Mouse (Mus musculus) CH12.LX (cell line): Measurements from ENCODE around the gene Sohlh1. TPM values are rescaled to one million over a fixed set of nuclear protein-coding genes. Genes with fewer than 3 reads are reported as not detected.

ENCODE experiments used
- DNase-seq: peaks from one replicate; pipeline ENCODE4 v3.0.0-alpha.2; 2013; ENCODE audit errors: extremely low read depth
- H3K27ac ChIP-seq: 2 replicates; pipeline ENCODE4 v1.5.1; 2012; ENCODE audit warnings: low read depth, mild to moderate bottlenecking, control low read depth, moderate library complexity; ENCODE audit not compliant: insufficient read depth
- H3K27me3 ChIP-seq: replicated peaks from 2 replicates; pipeline ENCODE3; 2012; ENCODE audit warnings: inconsistent platforms
- H3K36me3 ChIP-seq, 2 experiments: replicated peaks in 1 of 2; 2 replicates each; pipeline versions ENCODE3 to v1.6.1; 2012; ENCODE audit warnings: inconsistent platforms in 1 of 2, low read length in 1 of 2, mild to moderate bottlenecking in 1 of 2, mixed read lengths in 1 of 2, moderate library complexity in 1 of 2; ENCODE audit not compliant: control insufficient read depth in 1 of 2, insufficient read depth in 1 of 2
- H3K4me1 ChIP-seq, 2 experiments: 2 replicates each; pipeline ENCODE4 v1.6.1; 2012; ENCODE audit warnings: inconsistent platforms in 1 of 2, moderate library complexity in 1 of 2; ENCODE audit not compliant: insufficient read depth in 2 of 2, control insufficient read depth in 1 of 2
- H3K4me2 ChIP-seq: 2 replicates; pipeline ENCODE4 v1.6.1; 2012; ENCODE audit warnings: low read depth, mild to moderate bottlenecking, control low read depth; ENCODE audit not compliant: poor library complexity, insufficient read depth, severe bottlenecking
- H3K4me3 ChIP-seq, 3 experiments: fragments of 150-350 bp in 1 of 3; sonication (generic) in 1 of 3; replicated peaks in 1 of 3; 2 replicates each; pipeline versions ENCODE3 to v1.5.1; 2011 to 2012; ENCODE audit warnings: low read depth in 2 of 3, low read length in 2 of 3, mild to moderate bottlenecking in 2 of 3, moderate library complexity in 2 of 3, control low read depth in 1 of 3, improper control_type of control experiment in 1 of 3, inconsistent platforms in 1 of 3, mixed read lengths in 1 of 3; ENCODE audit not compliant: poor library complexity in 1 of 3
- H3K79me2 ChIP-seq: replicated peaks from 2 replicates; pipeline ENCODE4 v1.6.1; 2012; ENCODE audit warnings: mild to moderate bottlenecking, moderate library complexity; ENCODE audit not compliant: control insufficient read depth, poor library complexity, insufficient read depth, severe bottlenecking; ENCODE audit errors: extremely low read depth
- H3K9ac ChIP-seq: 2 replicates; pipeline ENCODE4 v1.6.1; 2012; ENCODE audit warnings: low read depth, mild to moderate bottlenecking, control low read depth, moderate library complexity; ENCODE audit not compliant: insufficient read depth
- H3K9me3 ChIP-seq: replicated peaks from 2 replicates; pipeline ENCODE3; 2012; ENCODE audit warnings: low read length, inconsistent platforms, mixed read lengths
- CHD1 ChIP-seq: IDR thresholded peaks from 2 replicates; pipeline ENCODE4 v1.6.1; 2012; ENCODE audit warnings: low read depth, low read length, improper control_type of control experiment, inconsistent platforms
- E2F4 ChIP-seq: IDR thresholded peaks from 2 replicates; pipeline ENCODE4 v1.6.1; 2011; ENCODE audit warnings: low read depth, low read length, improper control_type of control experiment; ENCODE audit not compliant: insufficient replicate concordance
- ELF1 ChIP-seq: IDR thresholded peaks from 2 replicates; pipeline ENCODE4 v1.6.1; 2014; ENCODE audit warnings: low read depth, mild to moderate bottlenecking, inconsistent platforms, low read length, improper control_type of control experiment
- ETS1 ChIP-seq: conservative IDR thresholded peaks from 2 replicates; pipeline ENCODE4 v1.6.1; 2012; ENCODE audit warnings: low read depth, mild to moderate bottlenecking, inconsistent platforms, low read length, improper control_type of control experiment, moderate library complexity
- HCFC1 ChIP-seq: IDR thresholded peaks from 2 replicates; pipeline ENCODE4 v1.6.1; 2012; ENCODE audit warnings: low read depth, mild to moderate bottlenecking, inconsistent platforms, low read length, improper control_type of control experiment
- JUN ChIP-seq: IDR thresholded peaks from 2 replicates; pipeline ENCODE4 v1.6.1; 2011; ENCODE audit warnings: low read depth, mild to moderate bottlenecking, low read length, improper control_type of control experiment, moderate library complexity; ENCODE audit not compliant: insufficient read depth
- KAT2A ChIP-seq: IDR thresholded peaks from 2 replicates; pipeline ENCODE4 v1.6.1; 2012; ENCODE audit warnings: low read length, improper control_type of control experiment, inconsistent platforms; ENCODE audit not compliant: insufficient replicate concordance
- MAFK ChIP-seq: IDR thresholded peaks from 2 replicates; pipeline ENCODE4 v1.6.1; 2011; ENCODE audit warnings: low read length, improper control_type of control experiment; ENCODE audit not compliant: insufficient replicate concordance
- MAZ ChIP-seq: IDR thresholded peaks from 2 replicates; pipeline ENCODE4 v1.6.1; 2012; ENCODE audit warnings: low read depth, mild to moderate bottlenecking, inconsistent platforms, low read length, improper control_type of control experiment, moderate library complexity
- NELFE ChIP-seq: IDR thresholded peaks from 2 replicates; pipeline ENCODE4 v1.6.1; 2011; ENCODE audit warnings: low read depth, low read length, improper control_type of control experiment
- PAX5 ChIP-seq: IDR thresholded peaks from 2 replicates; pipeline ENCODE4 v1.6.1; 2012; ENCODE audit warnings: low read length, inconsistent platforms, mixed read lengths
- POLR2A ChIP-seq: IDR thresholded peaks from 2 replicates; pipeline ENCODE4 v1.6.1; 2011; ENCODE audit warnings: low read depth, mild to moderate bottlenecking, improper control_type of control experiment, low read length
- POLR2AphosphoS2 ChIP-seq: IDR thresholded peaks from 2 replicates; pipeline ENCODE4 v1.6.1; 2011; ENCODE audit warnings: low read depth, low read length, improper control_type of control experiment
- SMC3 ChIP-seq: IDR thresholded peaks from 2 replicates; pipeline ENCODE4 v1.6.1; 2011; ENCODE audit warnings: low read depth, low read length, improper control_type of control experiment
- TCF12 ChIP-seq: IDR thresholded peaks from 2 replicates; pipeline ENCODE4 v1.6.1; 2014; ENCODE audit warnings: low read depth, mild to moderate bottlenecking, inconsistent platforms, low read length, improper control_type of control experiment
- UBTF ChIP-seq: IDR thresholded peaks from 2 replicates; pipeline ENCODE4 v1.6.1; 2012; ENCODE audit warnings: low read depth, mild to moderate bottlenecking, inconsistent platforms, low read length, improper control_type of control experiment, moderate library complexity
- USF2 ChIP-seq: conservative IDR thresholded peaks from 2 replicates; pipeline ENCODE4 v1.6.1; 2011; ENCODE audit warnings: low read depth, low read length, improper control_type of control experiment
- ZC3H11A ChIP-seq: IDR thresholded peaks from 2 replicates; pipeline ENCODE4 v1.6.1; 2012; ENCODE audit warnings: low read depth, mild to moderate bottlenecking, inconsistent platforms, low read length, improper control_type of control experiment
- ZKSCAN1 ChIP-seq: IDR thresholded peaks from 2 replicates; pipeline ENCODE4 v1.6.1; 2012; ENCODE audit warnings: low read depth, inconsistent platforms, low read length, improper control_type of control experiment, borderline replicate concordance
- ZNF384 ChIP-seq: IDR thresholded peaks from 2 replicates; pipeline ENCODE4 v1.6.1; 2012; ENCODE audit warnings: low read depth, low read length, improper control_type of control experiment, inconsistent platforms
- dilution Hi-C: fragments of 300-500 bp; cut with MboI; formaldehyde crosslinking; loops from 2 replicates; pipeline ENCODE4 v1.14.3; 2020; ENCODE audit warnings: low sequenced_read_pairs; ENCODE audit not compliant: extremely low pct_unique_long_range_greater_than_20kb, extremely low pct_ligation_motif_present
- in situ Hi-C: fragments of 300-500 bp; cut with MboI; formaldehyde crosslinking; loops from 3 replicates; pipeline ENCODE4 v1.14.3; 2019; ENCODE audit warnings: low sequenced_read_pairs, low pct_ligation_motif_present, low pct_unique_long_range_greater_than_20kb, mixed read lengths
- polyA plus RNA-seq: library from polyadenylated mRNA; unstranded; fragments of >175 nt; gene quantifications from 2 replicates; pipeline ENCODE4 v1.2.1, GENCODE M21; 2012; ENCODE audit warnings: low read depth; ENCODE audit not compliant: insufficient read length
- total RNA-seq, 2 experiments: library from RNA; depleted of rRNA; stranded (reverse); fragments of 300-350 nt in 1 of 2; fragments of >200 nt in 1 of 2; gene quantifications; 2 replicates each; pipeline ENCODE4 v1.2.3; 2012 to 2014

The Sohlh1 gene
- total and polyA plus RNA-seq, 3 experiments: not detected

GRCm38 (mm10) chr2:25830786-25831185 lies 16.3 kb downstream of the Sohlh1 start:
- Histone ChIP-seq H3K4me2 (no peak overlapping the region), H3K79me2 (no peaks in the 10 kb centered on the region), H3K9me3 (no peaks in the 10 kb centered on the region), H3K4me1 (no peaks in the 10 kb centered on the region), H3K27ac (no peak overlapping the region), H3K27me3 (peaks cover 53% of the 10 kb centered on the region), H3K9ac (no peak overlapping the region), H3K36me3 (no peaks in the 10 kb centered on the region), H3K4me3 (no peak overlapping the region)
- in situ Hi-C loops (loop anchor here (10.0 kb wide), 1 partner anchor 194 kb away; the partner anchor contains the start of gene Ubac1), dilution Hi-C loops (no loop called here)
- DNase-seq: no peak
- TF ChIP-seq USF2 (no peak), E2F4 (no peak), KAT2A (no peak), ZNF384 (no peak), SMC3 (no peak), MAFK (no peak), JUN (no peak)

- dilution Hi-C loops (no loop called here), in situ Hi-C loops (no loop called here)
- H3K9me3 ChIP-seq: no peaks in the 10 kb centered on the region
- no peak overlapping the region for H3K27ac ChIP-seq
- DNase-seq: no peak
- TF ChIP-seq MAZ: no peak
- no peak for TF ChIP-seq CHD1
- TF ChIP-seq ZKSCAN1: no peak
- no peak for TF ChIP-seq HCFC1
- TF ChIP-seq PAX5: no peak
- TF ChIP-seq ETS1: no peak
- no peak for TF ChIP-seq POLR2A
- no peak for TF ChIP-seq ZC3H11A
- no peak for TF ChIP-seq NELFE
- TF ChIP-seq POLR2AphosphoS2: no peak
- TF ChIP-seq TCF12: no peak
- no peak for TF ChIP-seq ELF1
- no peak for TF ChIP-seq UBTF
- H3K27me3 ChIP-seq: peaks cover 56% of the 10 kb centered on the region
- H3K36me3 ChIP-seq: no peaks in the 10 kb centered on the region
- no peak overlapping the region for H3K9ac ChIP-seq
- no peak overlapping the region for H3K4me3 ChIP-seq
- no peaks in the 10 kb centered on the region for H3K79me2 ChIP-seq
- no peaks in the 10 kb centered on the region for H3K4me1 ChIP-seq
- no peak overlapping the region for H3K4me2 ChIP-seq
Observed at GRCm38 (mm10) chr2:25828344-25828947, 18.6 kb downstream of the Sohlh1 start.
